Mouse (Mus musculus): ENCODE data around the gene Olfr339.
"Not testable (repeated sequence)": the region's sequence is repeated elsewhere in the genome, so short reads cannot be mapped to it uniquely, and the experiment has no call there.

GRCm38 (mm10) chr2:36415174-36415573 lies 3.6 kb upstream of the Olfr339 start:
- not testable (repeated sequence) for TF ChIP-seq CTCF, EP300 (IDR thresholded peaks at IDR 0.05; ENCODE audit: low read depth)
